Mouse (Mus musculus): ENCODE measurements around the gene Edil3.

Gene Edil3

GRCm38 (mm10) chr13:88821440-88822331 is at the start of gene Edil3:
Gene Edil3, plus strand, starts transcription at chr13:88821472.
- DNase-seq (ENCODE audit: low spot score in 2 of 2) = peak in 1 of 2 experiments; percentile 50

DNA sequence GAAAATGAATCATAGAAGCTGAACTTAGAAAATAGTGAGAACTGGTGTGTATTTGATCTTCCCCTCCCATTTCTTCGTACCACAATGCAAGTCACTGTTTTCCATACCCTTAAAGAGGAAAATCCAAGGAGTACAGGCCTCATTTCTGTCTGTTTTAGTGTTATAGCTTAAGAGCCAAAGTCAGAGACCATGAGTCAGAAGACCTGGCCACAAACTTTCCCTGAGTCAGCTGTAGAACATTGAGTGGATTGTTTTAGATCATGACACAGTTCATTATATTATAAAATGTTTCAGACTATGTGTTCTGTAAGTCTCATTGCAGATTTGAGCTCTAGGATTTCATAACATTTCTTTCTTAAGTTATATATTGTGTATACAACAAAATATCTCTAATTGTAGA is 22.1 kb upstream of the Edil3 start:
- DNase-seq (ENCODE audit: low spot score in 2 of 2) = no peak

- no peak for DNase-seq (ENCODE audit: low spot score in 2 of 2)
Observed at GRCm38 (mm10) chr13:88801006-88801405, 20.3 kb upstream of the Edil3 start.

GRCm38 (mm10) chr13:88805838-88806237 is 15.4 kb upstream of the Edil3 start:
- DNase-seq (ENCODE audit: low spot score in 2 of 2) = no peak

- DNase-seq (ENCODE audit: low spot score in 2 of 2) = no peak
Observed at GRCm38 (mm10) chr13:88806269-88806668, 15.0 kb upstream of the Edil3 start.

DNA sequence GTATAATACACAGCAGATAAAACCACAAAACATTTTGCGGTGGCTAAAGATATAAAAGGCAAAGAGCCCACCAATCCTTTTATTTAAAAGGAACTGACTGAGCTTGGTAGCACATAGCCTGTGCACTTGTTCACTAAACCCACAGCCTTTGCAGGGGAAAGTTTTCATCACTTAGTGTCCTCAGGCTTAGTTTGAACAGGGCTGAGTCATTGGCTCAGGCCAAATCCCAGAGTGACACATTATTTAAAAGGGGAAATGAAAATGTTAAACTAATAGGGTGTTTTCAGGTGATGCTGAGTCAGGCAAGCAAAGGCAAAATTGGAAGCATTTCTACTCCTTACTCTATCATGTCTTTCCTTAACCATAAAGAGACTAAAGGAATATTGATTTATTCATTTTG is 11.2 kb upstream of the Edil3 start:
- DNase-seq (ENCODE audit: low spot score in 2 of 2) = no peak

GRCm38 (mm10) chr13:88820686-88821308 is 475 bp upstream of the Edil3 start:
- no peak for DNase-seq (ENCODE audit: low spot score in 2 of 2)

GRCm38 (mm10) chr13:88822332-88822895 is 1.1 kb downstream of the Edil3 start:
- peak in 1 of 2 experiments; percentile 17 for DNase-seq (ENCODE audit: low spot score in 2 of 2)

DNA sequence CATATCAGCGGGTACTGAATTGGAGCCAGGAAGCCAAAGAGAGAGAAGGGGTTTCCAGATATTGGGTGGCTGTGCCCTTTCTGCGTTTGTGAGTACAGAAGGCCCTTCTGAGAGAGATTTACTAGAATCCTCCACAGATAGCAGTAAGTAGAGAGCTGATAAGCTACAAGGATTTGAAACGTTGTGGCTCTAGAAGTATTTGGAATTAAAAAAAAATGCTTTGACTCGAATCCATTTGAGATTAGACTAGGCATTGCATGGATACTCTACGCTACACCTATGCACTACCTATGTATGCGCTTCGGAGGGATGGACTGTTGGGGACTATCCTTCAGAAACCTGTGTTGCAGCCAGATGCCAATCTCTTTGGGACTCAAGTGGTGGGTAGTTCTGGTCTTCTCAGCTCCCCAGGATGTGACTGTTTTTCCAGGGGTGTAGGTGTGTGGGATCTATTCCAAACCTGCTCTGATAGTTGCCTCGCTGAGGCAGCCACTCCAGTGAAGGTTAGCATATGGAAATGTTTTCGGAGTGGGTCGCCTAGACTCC is 1.8 kb downstream of the Edil3 start:
- DNase-seq (ENCODE audit: low spot score in 2 of 2) = peak in 1 of 2 experiments; percentile 54

DNA sequence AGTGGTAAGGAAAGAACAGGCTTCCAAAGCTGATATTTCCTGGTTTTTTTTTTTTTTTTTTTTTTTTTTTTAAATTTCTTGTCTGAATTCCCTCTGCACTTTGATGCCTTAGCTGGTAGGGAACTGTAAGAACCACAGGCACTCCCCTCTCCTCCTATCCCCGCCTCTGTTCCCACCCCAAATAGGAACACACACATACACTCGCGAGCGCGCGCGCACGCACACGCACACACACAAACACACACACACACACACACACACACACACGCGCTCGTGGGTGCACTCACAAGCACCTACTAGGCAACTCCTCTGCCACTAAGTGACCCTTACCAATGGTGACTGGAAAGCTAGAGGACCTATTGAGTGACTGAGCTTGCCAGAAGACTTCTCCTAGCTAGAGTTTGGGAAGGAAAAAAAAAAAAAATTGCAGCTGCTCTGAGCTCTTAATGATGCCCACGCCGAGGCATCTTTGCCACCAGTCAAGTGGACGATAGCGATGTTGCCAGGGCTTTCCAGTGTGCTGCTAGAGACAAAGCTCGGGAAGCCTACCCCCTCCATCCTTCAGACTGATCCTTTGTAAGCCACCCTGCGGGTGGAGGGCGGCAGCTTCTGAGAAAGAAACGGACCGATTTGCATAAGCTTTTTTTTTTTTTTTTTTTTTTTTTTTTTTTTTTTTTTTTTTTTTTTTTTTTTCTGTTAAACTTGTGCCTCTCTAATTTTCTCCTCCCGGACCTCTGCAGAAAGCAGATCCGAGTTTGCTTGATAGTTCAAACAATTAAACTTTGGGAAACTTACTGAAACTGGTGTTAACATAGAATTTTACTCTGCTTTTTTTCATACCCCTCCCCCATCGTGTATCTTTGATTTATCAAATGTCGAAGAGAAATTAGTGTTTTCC is 2.5 kb downstream of the Edil3 start:
- DNase-seq (ENCODE audit: low spot score in 2 of 2) = peak; percentile 35 to 67

GRCm38 (mm10) chr13:88824441-88824840 is 3.2 kb downstream of the Edil3 start:
- DNase-seq (ENCODE audit: low spot score in 2 of 2) = peak in 1 of 2 experiments; percentile 24

DNA sequence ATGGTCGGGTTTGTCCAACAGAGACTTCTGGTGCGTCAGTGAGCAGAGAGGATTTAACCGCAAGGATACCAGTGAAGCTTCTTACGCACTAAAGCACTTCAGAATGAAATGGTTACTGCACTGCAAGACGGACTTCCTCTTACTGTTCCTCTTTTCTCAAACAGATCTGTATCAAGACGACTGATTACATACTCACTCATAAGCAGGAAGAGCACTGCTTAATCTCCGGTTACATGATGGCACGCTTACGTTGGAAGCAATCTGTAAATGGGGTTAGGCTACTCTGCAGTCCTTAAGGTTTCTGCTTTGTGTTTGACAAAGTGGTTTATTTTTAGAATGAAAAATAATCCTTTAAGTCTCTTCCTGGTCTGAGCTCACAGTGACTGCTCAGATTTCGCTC is 7.1 kb downstream of the Edil3 start:
- DNase-seq (ENCODE audit: low spot score in 2 of 2) = no peak

GRCm38 (mm10) chr13:88833732-88834131 is 12.5 kb downstream of the Edil3 start:
- no peak for DNase-seq (ENCODE audit: low spot score in 2 of 2)

DNA sequence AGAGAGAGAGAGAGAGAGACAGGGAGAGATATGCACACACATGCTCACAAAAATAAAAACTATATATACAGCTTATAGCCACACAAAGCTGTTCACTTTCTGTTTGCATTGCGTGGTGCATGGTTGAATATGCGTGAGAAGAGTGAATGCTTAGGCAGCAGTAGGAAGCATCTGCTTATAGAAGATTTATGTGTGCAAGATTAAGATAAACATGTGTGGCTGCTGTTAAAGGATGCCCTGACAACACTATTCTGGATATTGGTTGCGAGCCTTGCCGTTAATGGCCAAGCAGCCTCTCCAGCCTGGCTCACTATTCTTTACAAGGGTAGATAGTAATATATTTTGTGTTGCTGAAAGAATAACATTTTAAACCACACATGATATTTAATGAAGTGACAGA is 28.5 kb downstream of the Edil3 start:
- DNase-seq (ENCODE audit: low spot score in 2 of 2) = no peak

GRCm38 (mm10) chr13:88879960-88880359 is 58.7 kb downstream of the Edil3 start:
- no peak for DNase-seq (ENCODE audit: low spot score in 2 of 2)

DNA sequence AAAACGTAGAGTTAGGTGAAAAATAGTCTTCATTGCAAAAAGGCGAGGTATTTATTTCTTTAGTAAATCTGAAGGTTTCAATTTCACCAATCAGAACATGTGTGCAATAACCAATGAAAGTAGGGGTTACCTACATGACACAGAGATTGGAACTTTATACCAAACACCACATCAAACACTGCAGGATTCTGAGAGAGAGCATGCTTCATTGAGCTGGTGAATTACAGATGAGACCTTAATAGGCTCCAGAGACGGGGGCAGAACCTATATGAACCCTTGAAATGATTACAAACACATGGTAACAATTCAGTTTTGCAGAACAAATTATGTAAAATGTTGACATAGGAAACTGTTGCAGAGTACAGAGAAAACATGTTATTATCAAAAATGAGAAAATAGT is 69.5 kb downstream of the Edil3 start:
- no peak for DNase-seq (ENCODE audit: low spot score in 2 of 2)

- peak in 1 of 2 experiments; percentile 25 for DNase-seq (ENCODE audit: low spot score in 2 of 2)
Observed at GRCm38 (mm10) chr13:88900046-88900445, 78.8 kb downstream of the Edil3 start.

GRCm38 (mm10) chr13:88907405-88907804 is 86.1 kb downstream of the Edil3 start:
- no peak for DNase-seq (ENCODE audit: low spot score in 2 of 2)

DNA sequence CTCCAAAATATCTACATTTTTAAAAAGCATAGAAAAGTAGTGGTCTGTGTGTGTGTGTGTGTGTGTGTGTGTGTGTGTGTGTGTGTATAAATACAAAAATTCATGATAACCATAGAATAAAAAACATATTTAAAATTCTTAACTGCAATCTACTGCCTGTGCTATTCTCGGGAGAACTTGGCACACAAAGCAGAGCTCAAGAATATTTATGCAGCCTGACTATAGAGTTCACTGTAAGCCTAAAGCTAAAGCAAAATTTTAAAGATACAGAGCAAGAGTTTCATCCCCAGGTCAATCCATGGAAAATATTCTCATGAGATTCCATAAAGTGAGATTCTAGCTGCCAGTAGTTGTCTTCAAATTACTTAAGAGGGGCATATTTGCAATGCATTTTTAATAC is 86.9 kb downstream of the Edil3 start:
- no peak for DNase-seq (ENCODE audit: low spot score in 2 of 2)

GRCm38 (mm10) chr13:88916503-88916902 is 95.2 kb downstream of the Edil3 start:
- no peak for DNase-seq (ENCODE audit: low spot score in 2 of 2)

- DNase-seq (ENCODE audit: low spot score in 2 of 2) = no peak
Observed at GRCm38 (mm10) chr13:88929626-88930025, 108.4 kb downstream of the Edil3 start.
